Mouse (Mus musculus): ENCODE measurements around the gene Mid1.
"Not testable (repeated sequence)": the region's sequence is repeated elsewhere in the genome, so short reads cannot be mapped to it uniquely, and the experiment has no call there.

- not testable (repeated sequence) for TF ChIP-seq GATA1 (IDR thresholded peaks at IDR 0.05; ENCODE audit: borderline replicate concordance, low read length); CTCF (IDR thresholded peaks at IDR 0.05; ENCODE audit: low read depth, low read length); TAL1 (conservative IDR thresholded peaks at IDR 0.05; ENCODE audit: low read depth, low read length); GATA2 (IDR thresholded peaks at IDR 0.05; ENCODE audit: borderline replicate concordance, low read depth, low read length); POLR2AphosphoS5 (IDR thresholded peaks at IDR 0.05; ENCODE audit: insufficient replicate concordance, low read depth, low read length)
Observed at GRCm38 (mm10) chrX:169971562-169971961, 286.6 kb downstream of the Mid1 start.
